Mouse (Mus musculus) retina, postnatal 1 day (tissue): Measurements from ENCODE around the gene Helq.
A peak's percentile ranks its signal among the peaks of the same experiment; 100 is the strongest.

Source experiments
- DNase-seq: peaks from one replicate; pipeline ENCODE4 v3.0.0-alpha.2; 2012

The Helq gene

DNA sequence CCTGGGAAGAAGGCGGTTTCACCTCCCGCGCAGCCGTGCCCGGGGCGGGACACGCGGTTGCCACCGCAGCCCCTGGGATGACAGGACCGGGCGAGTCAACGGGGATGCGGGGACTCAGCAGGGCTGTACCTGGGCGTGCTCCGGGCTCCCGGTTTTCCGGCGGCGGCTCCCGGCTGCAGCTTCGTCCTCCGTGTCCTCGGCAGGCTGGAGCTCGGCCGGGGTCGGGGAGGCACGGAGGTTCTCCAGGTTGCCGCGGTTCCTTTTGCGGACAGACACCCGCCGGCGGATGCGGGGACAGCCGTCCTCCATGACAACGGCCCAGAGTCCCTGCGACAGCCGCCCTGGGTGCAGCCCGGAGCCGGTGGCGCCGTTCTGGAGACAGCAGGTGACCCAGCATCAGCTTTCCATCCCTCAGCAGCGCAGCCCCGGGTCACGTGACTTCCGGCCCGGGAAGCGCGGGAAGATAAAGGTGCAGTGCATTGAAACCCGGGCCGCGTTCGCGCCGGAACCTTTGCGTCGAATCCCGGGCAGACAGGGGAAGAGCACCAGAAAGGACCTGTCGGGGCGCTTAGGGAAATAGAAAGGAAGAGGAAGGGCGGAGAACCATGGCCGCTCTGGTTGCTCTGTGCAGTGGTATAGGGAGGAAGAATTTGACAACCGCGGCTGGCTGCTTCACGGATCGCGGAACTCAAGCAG, at the start of gene Helq, which contains the start of gene Mrps18c:
Gene Helq, minus strand, starts transcription at position 434 of the 696 bp plus-strand sequence.
Gene Mrps18c, plus strand, starts transcription at position 463 of the 696 bp plus-strand sequence.
- peak; percentile 96 for DNase-seq

DNA sequence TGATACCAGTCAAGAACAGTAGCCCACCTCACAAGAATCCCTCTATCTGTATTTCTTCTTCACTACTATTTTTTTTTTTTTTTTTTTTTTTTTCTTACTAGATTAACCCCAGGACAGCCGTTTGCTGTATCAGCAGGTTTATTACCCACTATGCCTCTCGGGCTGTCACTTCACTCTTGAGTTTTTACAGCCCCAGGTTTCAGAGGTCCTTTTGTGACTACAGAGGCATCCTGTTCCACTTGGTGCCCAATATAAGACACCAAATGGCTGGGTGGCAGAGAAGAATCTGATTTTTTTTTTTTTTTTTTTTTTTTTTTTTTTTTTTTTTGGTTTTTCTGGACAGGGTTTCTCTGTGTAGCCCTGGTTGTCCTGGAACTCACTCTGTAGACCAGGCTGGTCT, 48.7 kb upstream of the Helq start:
- DNase-seq = no peak

DNA sequence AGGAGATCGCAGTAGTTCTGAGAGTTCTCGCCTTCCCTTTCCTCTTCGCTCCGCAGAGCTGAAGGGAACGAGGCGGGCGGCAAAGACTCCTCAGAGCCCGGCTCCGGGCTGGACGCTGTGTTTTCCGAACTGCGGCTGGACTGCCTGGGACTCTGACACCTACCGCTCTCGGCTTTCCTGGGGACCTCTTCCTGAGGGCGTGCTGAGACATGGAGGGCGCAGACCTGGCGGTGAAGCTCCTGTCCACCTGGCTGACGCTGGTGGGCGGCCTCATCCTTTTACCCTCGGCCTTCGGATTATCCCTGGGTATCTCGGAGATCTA, 48.2 kb upstream of the Helq start:
- no peak for DNase-seq

DNA sequence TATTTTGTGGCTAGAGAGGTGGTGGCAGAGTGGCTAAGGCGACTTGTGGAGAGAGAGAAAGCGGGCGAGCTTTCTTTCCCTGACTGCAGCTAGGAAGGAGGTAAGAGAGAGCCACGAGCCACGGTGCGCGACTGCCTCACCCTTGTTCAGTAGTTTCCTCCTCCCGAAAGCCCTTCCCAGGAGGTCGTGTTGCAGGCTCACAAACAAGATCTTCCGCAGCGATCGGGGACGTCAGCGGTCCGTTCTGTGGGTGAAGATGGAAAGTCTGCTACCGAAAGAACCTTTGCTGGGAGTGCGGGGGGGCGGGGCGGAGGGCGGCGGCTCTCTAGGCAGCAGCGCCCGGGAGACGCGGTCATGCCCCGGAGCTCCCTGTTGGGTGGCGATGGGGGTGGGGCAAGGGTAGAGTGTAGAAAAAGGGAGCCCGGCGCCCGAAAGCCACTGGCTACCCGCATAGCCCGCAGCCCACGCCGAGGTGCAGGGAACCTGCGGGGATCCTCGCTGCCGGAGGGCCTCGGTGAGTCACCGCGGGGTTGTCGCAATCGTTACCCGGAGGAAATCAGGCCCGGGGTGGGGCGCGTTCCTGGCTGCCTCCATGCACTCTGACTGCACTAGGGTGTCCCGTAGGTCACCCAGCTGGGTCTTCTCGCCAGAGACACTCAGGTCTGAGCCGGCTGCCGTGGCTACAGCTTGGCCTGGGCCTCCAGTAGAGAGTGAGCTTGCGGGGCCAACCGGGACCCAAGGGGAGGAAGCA, 47.6 kb upstream of the Helq start:
- peak; percentile 70 for DNase-seq

DNA sequence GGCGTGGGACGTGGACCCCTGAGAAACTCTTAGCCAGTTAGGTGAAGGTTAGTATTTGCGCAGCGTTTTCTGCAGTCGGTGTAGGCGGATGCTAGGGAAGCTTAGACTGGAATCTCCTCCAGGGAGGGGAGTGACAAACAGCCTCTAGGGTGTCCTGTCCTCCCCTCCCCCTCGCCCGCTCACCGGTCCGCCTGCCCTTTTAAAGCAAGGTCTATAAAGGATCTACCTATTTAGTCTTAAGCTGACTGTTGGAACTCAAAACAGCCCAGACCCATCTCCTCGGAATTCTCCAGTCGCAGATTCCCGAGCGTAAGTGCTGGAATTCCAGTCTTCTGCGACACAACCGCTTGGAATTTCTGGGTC, 47.1 kb upstream of the Helq start, which contains the start of gene Gpat3:
Gene Gpat3, plus strand, starts transcription at position 229 of the 363 bp plus-strand sequence.
- peak; percentile 42 for DNase-seq

DNA sequence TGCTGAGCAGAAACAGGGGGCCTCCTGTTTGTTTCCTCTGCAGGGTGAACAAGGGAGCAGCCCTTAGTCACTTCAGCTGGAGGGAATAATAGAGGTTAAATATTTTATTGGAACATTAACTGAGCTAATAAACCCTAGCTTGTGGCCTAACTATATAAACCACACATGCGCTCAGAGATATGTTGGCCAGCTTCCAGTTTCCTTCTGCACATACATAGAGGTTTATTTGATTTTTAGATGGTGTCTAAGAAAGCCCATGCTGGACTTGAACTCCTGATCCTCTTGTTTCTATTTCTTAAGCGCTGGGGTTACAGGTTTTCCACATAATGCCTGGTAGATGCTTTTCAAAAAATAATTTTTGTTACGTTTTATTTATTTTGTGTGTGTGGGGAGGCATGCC, 46.1 kb upstream of the Helq start:
- DNase-seq = no peak

DNA sequence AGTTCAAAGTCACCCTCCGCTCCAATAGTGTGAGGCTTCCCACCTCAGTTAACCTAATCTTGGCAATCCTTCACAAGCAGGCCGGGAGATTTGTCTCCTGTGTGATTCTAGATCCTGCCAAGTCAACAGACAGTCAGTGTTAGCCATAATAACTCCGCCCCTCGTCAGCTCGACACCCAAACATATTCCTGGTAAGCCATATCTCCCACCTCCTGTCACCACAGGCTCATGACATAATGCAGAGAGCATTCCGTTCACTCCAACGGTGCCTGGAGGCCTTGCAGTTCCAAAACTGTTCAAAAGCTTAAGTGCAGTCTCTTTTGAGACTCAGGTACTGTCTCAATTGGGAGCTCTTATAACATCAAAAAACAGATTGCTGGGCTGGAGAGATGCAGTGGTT, 39.5 kb upstream of the Helq start:
- DNase-seq = no peak

DNA sequence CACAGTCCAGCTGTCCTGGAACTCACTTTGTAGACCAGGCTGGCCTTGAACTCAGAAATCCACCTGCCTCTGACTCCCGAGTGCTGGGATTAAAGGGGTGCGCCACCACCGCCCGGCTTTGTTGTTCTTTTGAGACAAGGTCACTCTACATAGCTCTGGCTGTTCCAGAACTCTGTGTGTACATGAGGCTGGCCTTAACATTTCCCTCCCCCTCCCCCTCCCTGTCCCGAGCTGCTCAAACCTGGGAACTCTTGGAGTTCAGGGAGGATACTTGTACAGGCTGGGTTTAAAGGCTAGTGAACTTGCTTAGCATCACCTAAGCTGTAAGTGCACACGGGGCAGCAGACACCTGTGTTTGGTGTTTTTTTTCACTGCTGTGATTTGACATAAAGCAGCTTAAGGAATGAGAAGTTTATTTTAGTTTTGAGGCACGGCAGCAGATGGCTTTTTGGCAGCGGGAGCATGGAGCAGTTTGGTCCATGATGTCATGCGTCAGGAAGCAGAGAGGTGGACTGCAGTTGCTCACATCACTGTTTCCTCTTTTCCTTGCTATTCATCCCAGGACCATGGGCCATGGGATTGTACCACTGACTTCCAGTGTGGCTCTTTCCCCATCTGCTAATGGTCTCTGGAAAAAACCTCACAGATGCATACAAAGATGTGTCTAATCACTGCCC, 37.6 kb upstream of the Helq start:
- no peak for DNase-seq

DNA sequence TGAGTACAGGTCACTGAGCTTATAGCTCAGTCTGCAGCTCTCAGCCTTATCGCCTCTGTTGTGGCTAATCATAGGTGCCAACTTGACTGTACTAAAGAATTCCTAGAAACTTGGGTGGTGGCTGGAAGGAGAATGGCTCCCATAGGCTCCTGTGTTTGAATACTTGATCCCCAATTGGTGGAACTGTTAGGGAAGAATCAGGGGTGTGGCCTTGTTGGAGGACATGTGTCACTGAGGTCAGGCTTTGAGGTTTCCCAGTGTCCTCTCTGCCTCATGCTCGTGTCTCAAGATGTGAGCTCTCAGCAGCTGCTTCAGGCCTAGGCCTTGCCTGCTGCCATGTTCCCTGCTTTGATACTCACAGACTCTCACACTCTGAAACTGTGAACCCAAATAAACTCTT, 35.4 kb upstream of the Helq start:
- DNase-seq = no peak

DNA sequence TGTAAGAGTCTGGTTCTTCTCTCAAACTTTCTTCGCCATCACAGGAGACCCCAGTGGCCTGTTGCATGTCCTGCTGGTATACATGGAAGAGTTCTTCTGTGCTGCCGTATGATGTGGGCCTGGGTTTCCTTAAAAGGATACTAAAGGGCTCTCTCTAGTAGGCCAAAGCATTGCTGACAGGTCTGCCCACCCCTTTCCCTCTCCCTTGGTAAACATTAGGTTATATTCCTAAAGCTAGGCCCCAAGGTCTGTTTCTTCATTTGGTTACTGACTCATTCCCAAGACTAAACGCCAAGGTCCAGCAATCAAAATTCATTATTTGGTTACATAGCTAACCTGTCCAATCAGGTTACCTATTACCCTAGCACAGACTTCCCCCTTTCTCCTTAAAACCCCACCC, 34.3 kb upstream of the Helq start:
- DNase-seq = no peak

DNA sequence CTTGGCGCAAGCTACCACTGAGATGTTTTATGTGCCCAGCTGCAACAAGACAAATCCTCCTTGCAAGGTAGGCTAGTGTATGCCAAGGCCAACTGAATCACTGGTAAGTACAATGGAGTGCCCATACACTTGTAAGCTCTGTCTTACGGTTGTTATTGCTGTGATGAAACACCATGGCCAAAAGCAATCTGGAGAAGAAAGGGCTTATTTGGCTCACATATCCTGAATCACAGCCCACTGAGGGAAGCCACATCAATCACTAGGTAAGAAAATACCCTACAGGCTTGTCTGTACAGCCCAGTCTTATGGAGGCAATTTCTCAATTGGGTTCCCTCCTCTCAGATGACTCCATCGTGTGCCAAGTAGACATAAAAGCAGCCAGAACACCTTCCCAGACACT, 30.3 kb upstream of the Helq start:
- DNase-seq = no peak

DNA sequence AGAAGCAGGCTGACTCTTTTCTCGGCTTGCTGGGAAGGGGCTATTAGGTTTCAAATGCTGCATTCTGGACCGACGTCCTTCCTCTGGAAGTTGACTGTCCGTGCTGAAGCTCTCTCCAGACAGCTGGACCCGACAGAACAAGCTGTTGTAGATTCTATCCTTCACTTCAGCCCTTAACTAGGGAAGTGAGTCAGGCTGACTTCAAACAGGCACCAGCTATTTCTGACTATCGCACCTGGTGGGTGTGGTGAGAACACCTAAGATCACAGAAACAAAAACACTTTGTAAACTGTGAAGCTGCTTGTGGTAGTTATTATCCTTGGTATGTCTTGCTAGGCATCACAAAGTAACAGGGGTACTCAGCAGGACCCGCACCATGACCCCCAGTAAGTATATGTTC, 28.1 kb upstream of the Helq start:
- no peak for DNase-seq

DNA sequence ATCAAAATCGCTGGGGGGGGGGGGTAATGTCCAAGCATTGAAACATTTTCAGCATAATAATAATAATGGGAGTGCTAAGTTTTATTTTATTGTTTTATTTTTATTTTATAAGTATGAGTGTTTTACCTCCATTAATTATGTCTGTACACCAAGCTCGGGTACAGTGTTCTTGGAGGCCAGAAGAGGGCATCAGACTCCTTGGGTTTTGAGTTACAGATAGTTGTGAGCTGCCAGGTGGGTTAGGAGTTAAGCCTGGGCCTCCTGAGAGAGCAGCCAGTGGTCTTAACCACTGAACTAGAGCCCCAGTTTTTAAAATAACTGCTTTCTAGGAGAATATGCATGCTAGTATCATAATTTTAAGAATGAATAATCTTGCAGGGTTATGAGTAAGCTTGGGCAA, 27.6 kb upstream of the Helq start:
- no peak for DNase-seq

DNA sequence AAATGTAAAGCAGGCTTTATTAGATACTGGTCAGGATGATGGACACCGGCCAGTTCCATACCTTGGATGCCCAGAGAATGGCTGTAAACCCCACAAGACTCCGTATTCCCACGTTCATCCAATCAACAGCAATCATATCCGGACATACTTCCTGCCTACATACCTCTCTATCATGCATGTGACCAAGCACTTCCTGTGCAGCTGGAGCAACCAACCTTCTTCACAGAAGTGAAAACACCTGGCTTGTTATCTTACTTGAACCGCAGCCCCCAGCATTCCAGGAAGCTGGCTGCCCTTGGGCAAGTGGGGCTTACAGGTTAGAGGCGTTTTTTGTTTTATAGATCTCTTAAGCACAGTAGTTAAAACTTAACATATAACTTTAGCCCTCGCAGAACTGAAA, 24.4 kb upstream of the Helq start:
- DNase-seq = no peak

DNA sequence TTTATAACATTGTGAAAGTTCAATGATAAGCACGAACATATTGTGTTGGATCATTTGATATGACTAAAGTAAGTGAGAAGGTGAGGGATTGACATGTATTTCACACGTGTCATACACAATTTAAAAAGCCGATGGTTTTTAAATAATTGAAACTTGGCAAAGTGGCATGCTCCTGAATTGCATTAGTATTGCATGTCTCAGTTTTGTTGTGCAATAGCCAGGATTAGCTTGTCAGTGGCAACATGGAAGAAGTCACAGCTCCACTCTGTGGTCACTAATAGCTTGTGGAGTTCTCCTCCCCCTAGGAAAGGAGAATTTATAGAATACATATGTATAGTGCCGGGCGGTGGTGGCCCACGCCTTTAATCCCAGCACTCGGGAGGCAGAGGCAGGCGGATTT, 23.0 kb upstream of the Helq start:
- no peak for DNase-seq

DNA sequence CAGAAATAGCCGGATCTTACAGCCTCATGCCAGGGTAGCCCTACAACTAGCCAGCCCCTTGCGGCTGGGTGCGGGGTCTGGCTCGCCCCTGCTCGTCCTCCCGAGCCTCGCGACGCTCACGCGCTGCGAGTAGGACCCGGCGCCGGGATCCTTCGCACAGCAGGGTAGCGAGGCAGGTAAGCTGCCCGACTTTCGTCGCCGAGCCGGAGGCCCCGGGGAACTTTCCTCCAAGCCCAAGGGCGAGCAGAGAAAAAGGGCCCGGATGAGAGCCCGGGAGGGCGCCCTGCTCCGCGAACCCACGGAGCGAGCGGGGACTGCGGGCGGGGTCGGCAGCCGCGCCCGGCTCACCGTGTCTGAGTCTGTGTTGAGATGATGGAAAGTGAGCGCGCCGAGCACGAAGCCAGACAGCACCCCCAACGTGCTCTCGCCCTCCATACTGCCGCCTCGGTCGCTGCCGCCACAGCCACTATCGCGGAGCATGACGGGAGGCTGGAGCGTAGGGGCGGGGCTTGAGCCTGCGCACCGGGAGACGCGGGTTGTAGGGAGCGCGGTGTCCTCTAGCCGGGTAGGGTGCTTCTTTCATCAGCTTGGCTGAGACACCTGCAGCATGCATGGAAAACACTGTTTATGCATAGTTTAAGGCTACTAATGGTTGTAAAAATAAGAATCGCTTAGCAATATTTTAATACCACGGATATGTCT, 22.2 kb upstream of the Helq start, which contains the start of gene Abraxas1:
Gene Abraxas1, minus strand, starts transcription at position 483 of the 702 bp plus-strand sequence.
- DNase-seq = peak; percentile 91

DNA sequence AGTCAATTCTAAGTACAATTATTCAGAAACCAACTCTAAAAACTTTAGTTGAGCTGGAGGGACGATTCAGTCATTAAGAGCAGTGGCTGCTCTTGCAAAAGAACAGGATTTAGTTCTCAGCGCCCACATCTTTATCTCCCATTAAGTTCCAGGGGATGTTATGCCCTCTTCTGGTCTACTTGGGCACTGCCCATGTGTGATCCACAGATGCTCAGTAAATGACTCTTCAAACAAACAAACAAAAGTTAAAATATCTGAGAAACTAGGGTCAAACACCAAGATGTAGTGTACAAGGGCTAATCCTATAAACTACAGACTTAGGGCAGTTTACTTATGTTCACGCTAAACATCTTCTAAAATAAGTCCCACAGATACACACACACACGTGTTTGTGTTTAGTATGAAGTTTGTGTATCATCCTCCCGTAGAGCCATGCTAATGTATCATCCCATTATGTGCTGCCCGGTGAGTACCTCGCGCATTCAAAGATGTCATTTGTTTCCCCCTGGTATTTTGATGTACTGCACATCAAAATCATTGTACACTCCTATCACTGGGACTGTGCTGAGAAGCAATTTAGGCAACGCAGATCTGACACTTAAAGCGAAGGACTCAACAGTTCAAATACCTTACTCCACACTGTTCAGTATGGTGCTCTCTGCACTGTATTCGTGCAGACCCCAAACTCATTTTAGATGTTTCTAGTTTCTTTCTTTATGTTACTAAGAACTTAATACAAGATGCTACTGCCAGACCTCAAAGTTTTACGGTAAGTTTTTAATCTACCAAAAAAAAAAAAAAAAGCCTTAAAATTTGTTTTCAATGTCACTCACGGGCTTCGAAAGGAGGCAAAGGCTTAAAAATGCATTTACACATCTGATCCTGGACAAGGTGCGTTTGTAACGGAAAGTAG, 21.4 kb upstream of the Helq start:
- peak; percentile 35 for DNase-seq

DNA sequence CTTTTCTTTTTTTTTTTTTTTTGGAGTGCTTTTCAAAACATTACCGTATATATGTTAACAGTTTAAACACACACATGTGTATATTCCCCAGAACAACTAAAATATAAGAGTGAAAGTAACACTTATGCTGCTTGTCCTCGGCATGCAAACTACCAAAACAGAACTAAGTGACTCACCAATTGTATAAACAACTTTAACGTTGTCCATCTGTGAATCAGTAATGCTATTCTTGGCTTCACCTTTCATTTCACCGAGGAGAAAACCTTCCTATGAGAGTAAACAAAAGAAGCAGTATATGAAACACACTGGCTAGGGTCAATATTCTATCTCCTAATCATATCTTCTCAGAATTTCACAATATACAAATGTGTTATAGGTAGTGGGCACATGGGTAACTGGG, 19.9 kb upstream of the Helq start:
- no peak for DNase-seq

DNA sequence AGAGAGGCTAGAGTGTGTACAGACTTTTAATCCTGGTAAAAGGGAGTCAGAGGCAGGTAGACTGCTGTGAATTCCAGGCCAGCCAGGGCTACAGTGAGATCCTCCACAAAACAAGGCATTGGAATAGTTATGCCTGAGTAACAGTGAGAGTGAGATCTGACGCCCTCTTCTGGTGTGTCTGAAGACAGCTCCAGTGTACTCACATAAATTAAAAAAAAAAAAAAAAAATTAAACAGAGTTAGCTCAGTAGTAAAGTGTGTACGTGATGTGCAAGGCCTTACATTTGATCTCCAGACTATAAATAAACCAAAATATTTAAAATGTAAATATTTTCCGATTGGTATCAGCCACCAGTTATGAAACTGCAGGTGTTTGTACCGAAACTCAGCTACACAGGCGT, 4.3 kb downstream of the Helq start:
- no peak for DNase-seq

DNA sequence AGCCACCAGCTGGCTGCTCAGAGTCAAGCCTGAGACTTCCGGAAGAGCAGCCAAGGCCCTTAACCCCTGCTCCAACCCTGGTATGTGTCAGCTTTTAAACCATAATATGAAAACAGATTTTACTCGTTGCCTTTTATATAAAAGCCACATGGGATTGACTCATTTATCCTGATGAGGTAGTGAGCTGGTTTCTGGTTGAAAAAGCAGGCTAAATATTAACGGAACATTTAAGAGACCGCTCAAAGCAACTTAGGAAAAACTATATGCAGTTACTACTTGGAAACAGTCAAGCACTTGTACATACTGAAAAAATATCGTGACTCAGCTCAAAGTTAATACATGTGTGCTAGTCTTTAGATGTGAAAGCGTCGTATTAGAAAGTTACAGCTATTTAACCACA, 6.1 kb downstream of the Helq start:
- DNase-seq = no peak

DNA sequence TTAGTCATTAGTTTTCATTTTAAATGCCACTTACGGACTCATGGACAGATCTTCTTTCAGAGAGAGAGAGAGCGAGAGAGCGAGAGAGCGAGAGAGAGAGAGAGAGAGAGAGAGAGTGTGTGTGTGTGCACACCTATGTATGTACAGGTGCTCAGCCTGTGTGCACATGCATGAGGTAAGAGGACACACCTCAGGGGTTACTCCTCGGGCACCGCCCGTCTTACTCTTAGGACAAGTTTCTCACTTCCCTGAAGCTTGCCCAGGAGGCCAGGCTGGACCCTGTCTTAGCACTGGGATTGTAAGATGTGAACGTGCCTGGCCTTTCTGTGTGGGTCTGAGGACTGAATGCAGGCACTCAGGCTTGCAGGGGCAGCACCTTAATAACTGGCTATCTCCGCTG, 10.9 kb downstream of the Helq start:
- DNase-seq = no peak

DNA sequence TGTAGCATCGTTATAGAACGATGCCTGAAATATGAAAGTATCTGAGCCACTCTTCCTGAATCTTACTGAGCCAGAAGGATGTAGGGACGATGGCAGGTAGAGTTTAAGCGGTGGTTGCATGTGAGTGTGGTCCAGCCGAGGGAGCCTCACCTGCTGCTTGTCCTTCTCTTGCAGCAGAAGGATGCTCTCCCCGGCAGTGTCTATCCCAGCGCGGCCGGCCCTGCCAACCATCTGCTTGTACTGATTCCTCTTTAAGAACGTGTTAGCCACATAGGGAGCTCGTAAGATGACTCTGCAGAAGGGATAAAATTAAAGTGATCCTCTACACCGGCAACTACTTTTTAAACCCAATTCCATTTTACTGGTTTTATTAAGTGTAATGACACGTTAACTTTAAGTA, 19.4 kb downstream of the Helq start:
- DNase-seq = no peak
